Mouse (Mus musculus) macrophage (primary cell): ENCODE results near the gene Gm17604. TPM values are rescaled to one million over a fixed set of nuclear protein-coding genes. Genes with fewer than 3 reads are reported as not detected.
A peak's percentile ranks its signal among the peaks of the same experiment; 100 is the strongest.

ENCODE experiments used
- H3K27ac ChIP-seq: fragments of 350-480 bp; formaldehyde crosslinking; 2 replicates; pipeline ENCODE4 v1.9.0; 2021
- H3K36me3 ChIP-seq: fragments of 350-480 bp; formaldehyde crosslinking; 2 replicates; pipeline ENCODE4 v1.9.0; 2021; ENCODE audit errors: inconsistent target
- H3K4me3 ChIP-seq: fragments of 350-480 bp; formaldehyde crosslinking; 2 replicates; pipeline ENCODE4 v1.9.0; 2021; ENCODE audit errors: inconsistent target
- H3K79me2 ChIP-seq: fragments of 350-480 bp; formaldehyde crosslinking; 2 replicates; pipeline ENCODE4 v1.9.0; 2021; ENCODE audit errors: inconsistent target
- whole genome bisulfite sequencing: methylation state at CpG from one replicate; pipeline ENCODE4 v1.1.7; 2026; ENCODE audit warnings: inconsistent platforms; ENCODE audit not compliant: missing documents; 5-methylcytosine and 5-hydroxymethylcytosine counted together
- polyA plus RNA-seq: library from polyadenylated mRNA; stranded (reverse); fragments of 250-400 nt; gene quantifications from 3 replicates; pipeline ENCODE4 v1.2.4, GENCODE M21; 2018; ENCODE audit warnings: inconsistent platforms
- total RNA-seq, 78 experiments: library from RNA; depleted of rRNA; stranded (reverse); fragments of 250-400 nt; gene quantifications; 1 replicate in 9 of 78; 2 replicates in 24 of 78; 3 replicates in 43 of 78; 4 replicates in 2 of 78; pipeline ENCODE4 v1.2.4; 2018; ENCODE audit warnings: inconsistent platforms in 56 of 78

Gene Gm17604
- total RNA-seq (2018; cell fraction: chromatin; rRNA removed): not detected
- not detected for total RNA-seq (2018; cell fraction: cytosol; rRNA removed)
- total RNA-seq (2018; cell fraction: nucleus; rRNA removed): not detected
- not detected in 3 replicates for polyA plus RNA-seq

DNA sequence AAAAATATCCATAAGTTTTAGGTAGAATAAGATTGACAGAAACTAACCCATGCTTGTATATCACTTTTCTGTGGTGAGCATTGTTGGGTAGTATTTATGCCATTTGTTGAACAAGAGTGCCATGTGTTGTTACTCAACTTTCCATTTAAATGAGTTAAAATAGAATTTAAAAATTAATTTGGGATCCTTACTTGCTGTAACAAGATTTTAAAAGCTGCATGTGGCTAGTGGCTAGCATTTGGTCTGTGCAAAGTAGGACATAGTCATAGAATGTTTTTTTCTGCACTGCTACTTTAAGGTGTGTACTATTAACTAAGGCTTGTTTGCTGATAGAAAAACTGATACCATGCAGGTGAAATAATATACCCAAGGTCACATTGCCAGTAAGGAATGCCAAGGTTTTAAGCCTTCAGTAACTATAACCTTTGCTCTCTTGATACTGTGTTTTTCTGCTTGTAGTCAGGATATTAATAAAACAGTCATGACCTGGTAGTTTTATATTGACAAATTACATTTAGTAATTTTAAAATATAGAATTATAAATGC is at the start of gene Gm17604:
Gene Gm17604 (minus strand): TSS at position 51 of the 546 bp plus-strand sequence.
- no peak within 1 kb of the TSS for H3K4me3 ChIP-seq
- H3K79me2 ChIP-seq: no peaks in the 10 kb centered on the region
- H3K27ac ChIP-seq: no peak within 1 kb of the TSS
- H3K36me3 ChIP-seq: no peaks in the 10 kb centered on the region

DNA sequence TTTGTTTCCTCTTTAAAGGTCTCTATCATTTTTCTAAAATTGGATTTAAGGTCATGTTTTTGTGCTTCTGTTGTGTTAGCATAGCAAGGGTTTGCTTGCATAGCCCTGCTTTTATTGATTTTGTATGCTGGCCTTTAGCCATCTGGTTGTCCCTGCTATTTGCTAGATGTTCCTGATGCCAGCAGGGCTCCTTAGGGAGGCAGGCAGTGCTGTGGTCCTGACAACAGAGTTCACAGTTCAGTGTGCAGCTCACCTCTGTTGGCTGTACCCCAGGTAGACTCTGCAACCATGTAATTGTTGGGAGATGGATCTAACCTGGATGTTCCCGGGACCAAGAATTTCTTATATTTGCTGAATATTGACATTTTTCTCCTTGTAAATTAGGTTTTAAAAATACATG is 45.3 kb upstream of the Gm17604 start:
- 90% methylated on average over 1 of the region's 1 CpGs for WGBS
- Histone ChIP-seq H3K36me3 (no peaks in the 10 kb centered on the region), H3K27ac (no peak overlapping the region), H3K4me3 (no peak overlapping the region), H3K79me2 (no peaks in the 10 kb centered on the region)

DNA sequence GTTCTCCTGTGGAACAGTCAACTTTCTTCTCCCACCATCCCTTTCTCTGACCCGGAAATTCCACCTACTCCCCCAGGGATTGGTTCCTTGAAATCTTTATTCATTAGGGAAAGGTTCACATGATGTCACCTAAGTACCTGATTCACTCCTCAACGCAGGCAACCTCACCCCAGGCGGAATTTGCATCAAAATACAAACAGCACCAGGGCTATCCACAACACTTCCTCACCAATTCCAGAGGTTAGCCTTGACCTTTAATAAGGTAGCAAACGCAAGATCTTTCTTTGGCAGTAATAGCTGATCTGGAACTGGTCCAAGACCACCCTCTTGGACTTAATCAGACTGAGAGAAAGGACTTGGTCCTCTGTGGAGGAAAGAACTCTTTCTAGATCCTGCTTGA is 1.5 kb downstream of the Gm17604 start:
- H3K79me2 ChIP-seq: no peaks in the 10 kb centered on the region
- no peaks in the 10 kb centered on the region for H3K36me3 ChIP-seq
- H3K4me3 ChIP-seq: no peak overlapping the region
- no peak overlapping the region for H3K27ac ChIP-seq
- WGBS: 72% methylated on average over 4 of the region's 4 CpGs

DNA sequence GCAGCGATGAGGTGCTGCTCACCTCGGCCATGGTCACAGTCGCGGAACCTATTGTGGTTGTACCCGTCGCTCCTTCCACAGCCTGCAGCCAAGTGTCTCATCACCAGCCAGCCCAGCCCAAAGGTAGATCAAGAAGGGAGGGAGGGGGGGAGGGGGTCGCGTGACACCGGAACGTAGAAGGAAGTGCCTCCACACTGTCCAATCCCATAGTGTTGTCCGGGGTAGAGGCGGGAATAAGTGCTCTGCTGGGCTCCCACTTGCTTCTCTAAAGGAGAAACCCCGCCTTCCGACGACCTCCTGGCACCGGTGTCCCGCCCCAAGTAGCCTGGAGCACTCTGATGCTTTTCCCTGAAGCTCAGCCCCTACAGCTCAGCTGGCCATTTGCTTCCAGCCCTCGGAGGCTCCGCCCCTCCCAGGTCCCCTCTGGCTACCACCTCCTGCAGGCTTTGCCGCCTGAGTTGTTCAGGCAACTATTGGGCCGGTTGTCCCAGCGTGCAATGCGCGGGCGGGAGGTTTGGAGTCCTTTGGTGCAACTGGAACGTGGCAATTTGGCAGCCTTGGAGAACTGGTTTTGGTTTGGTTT is 24.3 kb downstream of the Gm17604 start, which contains the start of the genes Mospd2 and Fancb:
Gene Mospd2 (minus strand): TSS at position 183 of the 583 bp plus-strand sequence.
Gene Fancb (plus strand): TSS at position 400 of the 583 bp plus-strand sequence.
- WGBS: 27% methylated on average over 25 of the region's 26 CpGs
- H3K79me2 ChIP-seq: peaks cover 39% of the 10 kb centered on the region
- H3K27ac ChIP-seq: peak within 1 kb of the TSS; percentile 59
- H3K36me3 ChIP-seq: no peaks in the 10 kb centered on the region
- H3K4me3 ChIP-seq: peak within 1 kb of the TSS; percentile 63

GRCm38 (mm10) chrX:164978866-164979265 is 25.8 kb downstream of the Gm17604 start:
- Histone ChIP-seq H3K4me3 (peak overlapping the region; percentile 63), H3K27ac (peak overlapping the region; percentile 59; the same call in 1 of the 2 replicates), H3K79me2 (peaks cover 53% of the 10 kb centered on the region), H3K36me3 (no peaks in the 10 kb centered on the region)
- WGBS: 94% methylated on average over 2 of the region's 2 CpGs

DNA sequence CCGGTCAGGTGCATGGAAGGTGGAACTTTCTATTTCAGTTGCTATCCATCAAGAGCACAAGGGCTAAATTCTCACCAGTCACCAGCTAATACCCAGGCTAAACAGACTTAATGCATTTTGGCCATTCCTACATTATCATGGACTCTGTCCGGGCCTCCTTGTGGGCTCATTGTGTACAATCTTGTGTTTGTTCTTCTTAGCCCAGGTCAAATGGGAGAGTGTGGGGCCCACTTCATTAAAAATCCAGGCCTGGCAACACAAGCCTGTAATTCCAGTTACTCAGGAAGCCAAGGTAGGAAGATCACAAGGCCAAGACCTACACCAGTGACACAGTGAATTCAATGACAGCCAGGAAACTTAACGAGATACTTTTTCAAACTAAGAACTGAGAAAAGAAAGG is 33.4 kb downstream of the Gm17604 start:
- 79% methylated on average over 3 of the region's 3 CpGs for WGBS
- Histone ChIP-seq H3K79me2 (peaks cover 98% of the 10 kb centered on the region), H3K27ac (no peak overlapping the region), H3K4me3 (no peak overlapping the region), H3K36me3 (no peaks in the 10 kb centered on the region)

DNA sequence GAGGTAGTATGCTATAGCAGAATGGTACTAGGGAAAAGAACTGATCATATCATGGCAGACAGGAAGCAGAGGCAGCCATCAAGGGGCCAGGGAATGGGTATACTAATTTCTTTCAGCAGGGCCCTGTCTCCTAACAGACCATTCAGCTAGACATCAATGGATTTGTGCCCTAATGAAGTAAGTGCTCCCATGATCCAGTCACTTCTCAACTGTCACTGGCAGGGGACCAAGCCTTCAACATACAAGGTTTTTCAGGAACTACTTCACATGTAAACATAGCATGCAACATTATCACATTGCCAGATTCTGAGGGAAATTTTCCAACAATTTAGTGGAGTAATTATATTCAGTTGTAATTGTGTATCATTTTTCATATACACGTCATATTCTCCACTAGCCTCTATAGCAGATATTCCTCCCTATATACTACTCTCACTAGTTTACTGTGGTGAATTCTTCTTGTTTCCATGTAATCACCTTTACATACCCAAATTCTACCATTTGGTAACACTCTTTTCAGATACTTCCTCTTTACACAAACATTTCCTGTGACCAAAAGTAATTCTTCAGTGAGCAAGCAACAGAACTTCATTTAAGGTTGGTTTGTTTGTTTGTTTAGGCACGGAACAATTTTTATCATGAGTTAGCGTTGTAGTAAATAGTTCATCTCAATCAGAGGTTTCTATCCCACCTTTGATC is 38.7 kb downstream of the Gm17604 start:
- Histone ChIP-seq H3K4me3 (no peak overlapping the region), H3K27ac (no peak overlapping the region), H3K79me2 (peaks cover 53% of the 10 kb centered on the region), H3K36me3 (0 out of 2 replicates have a peak, but pooled peaks cover 5% of the 10 kb centered on the region)
- WGBS: 89% methylated on average over 3 of the region's 3 CpGs

Other genes starting within 250 kb of the Gm17604 start
- gene Mospd2, start 24.5 kb downstream of the Gm17604 start, polyA plus RNA-seq: 46.9 to 58.1 TPM (median 47.3 TPM) in 3 replicates
- 0.47 to 2.5 TPM (median 0.92 TPM) in 3 replicates for gene Fancb, start 24.2 kb downstream of the Gm17604 start, polyA plus RNA-seq